Mouse (Mus musculus): Measurements from ENCODE around the gene Sfn.

DNA sequence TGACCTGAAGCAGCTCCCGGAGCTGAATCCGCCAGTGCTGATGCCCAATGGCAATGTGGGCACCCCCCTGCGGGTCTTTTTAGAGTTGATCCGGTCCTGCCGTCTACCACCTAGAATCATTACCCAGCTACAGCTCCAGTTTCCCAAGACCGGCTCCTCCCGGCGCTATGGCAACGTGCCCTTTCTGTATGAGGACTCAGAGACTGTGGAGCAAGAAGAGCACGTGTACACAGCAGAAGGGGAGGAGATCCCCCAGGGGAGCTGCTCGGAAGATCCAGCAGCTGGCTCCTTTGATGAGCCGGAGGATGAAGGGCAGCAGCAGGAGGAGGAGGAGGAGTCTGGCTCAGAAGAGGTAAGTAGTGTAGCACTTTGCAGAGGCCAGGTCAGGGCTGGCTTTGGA is 24.0 kb downstream of the Sfn start:
- TF ChIP-seq CTCF (IDR thresholded peaks at IDR 0.05) (no peak), EP300 (IDR thresholded peaks at IDR 0.05) (no peak)

All from lung, postnatal 0 days (tissue).